Mouse (Mus musculus): ENCODE results near the gene Tmem204. TPM values are rescaled to one million over a fixed set of nuclear protein-coding genes. Genes with fewer than 3 reads are reported as not detected.

Gene Tmem204
- polyA plus RNA-seq, 1 experiment, result 0.70 TPM

- H3K9ac ChIP-seq (ENCODE audit: low read depth, poor library complexity, severe bottlenecking), result no peak overlapping the region
- H3K9me3 ChIP-seq (replicated peaks; ENCODE audit: control insufficient read depth, insufficient read depth, low read length, poor library complexity, severe bottlenecking), result no peaks in the 10 kb centered on the region
- H3K27me3 ChIP-seq (ENCODE audit: control insufficient read depth, insufficient read depth, low read length, poor library complexity, severe bottlenecking), result no peaks in the 10 kb centered on the region
- H3K4me3 ChIP-seq (ENCODE audit: low read depth, low read length), result no peak overlapping the region
- no peak for TF ChIP-seq POLR2A (IDR thresholded peaks at IDR 0.05; ENCODE audit: insufficient read depth, low read length)
- TF ChIP-seq CTCF (IDR thresholded peaks at IDR 0.05; ENCODE audit: low read depth, low read length), result no peak
- TF ChIP-seq EP300 (IDR thresholded peaks at IDR 0.05; ENCODE audit: insufficient read depth, low read depth, low read length), result no peak
- no peak overlapping the region for H3K27ac ChIP-seq (ENCODE audit: insufficient read depth, low read length)
- H3K4me1 ChIP-seq (ENCODE audit: control insufficient read depth, insufficient read depth, low read length), result no peaks in the 10 kb centered on the region
- no peaks in the 10 kb centered on the region for H3K36me3 ChIP-seq (ENCODE audit: control insufficient read depth, insufficient read depth, low read length, poor library complexity, severe bottlenecking)
Measured at GRCm38 (mm10) chr17:25068690-25069089, 14.7 kb downstream of the Tmem204 start.

GRCm38 (mm10) chr17:25067442-25067851 is 15.9 kb downstream of the Tmem204 start:
- no peak overlapping the region for H3K27ac ChIP-seq (ENCODE audit: insufficient read depth, low read length)
- no peak overlapping the region for H3K4me3 ChIP-seq (ENCODE audit: low read depth, low read length)
- H3K4me1 ChIP-seq (ENCODE audit: control insufficient read depth, insufficient read depth, low read length), result no peaks in the 10 kb centered on the region
- no peaks in the 10 kb centered on the region for H3K27me3 ChIP-seq (ENCODE audit: control insufficient read depth, insufficient read depth, low read length, poor library complexity, severe bottlenecking)
- no peaks in the 10 kb centered on the region for H3K36me3 ChIP-seq (ENCODE audit: control insufficient read depth, insufficient read depth, low read length, poor library complexity, severe bottlenecking)
- TF ChIP-seq CTCF (IDR thresholded peaks at IDR 0.05; ENCODE audit: low read depth, low read length) (no peak), POLR2A (IDR thresholded peaks at IDR 0.05; ENCODE audit: insufficient read depth, low read length) (no peak), EP300 (IDR thresholded peaks at IDR 0.05; ENCODE audit: insufficient read depth, low read depth, low read length) (no peak)
- no peaks in the 10 kb centered on the region for H3K9me3 ChIP-seq (replicated peaks; ENCODE audit: control insufficient read depth, insufficient read depth, low read length, poor library complexity, severe bottlenecking)
- no peak overlapping the region for H3K9ac ChIP-seq (ENCODE audit: low read depth, poor library complexity, severe bottlenecking)

DNA sequence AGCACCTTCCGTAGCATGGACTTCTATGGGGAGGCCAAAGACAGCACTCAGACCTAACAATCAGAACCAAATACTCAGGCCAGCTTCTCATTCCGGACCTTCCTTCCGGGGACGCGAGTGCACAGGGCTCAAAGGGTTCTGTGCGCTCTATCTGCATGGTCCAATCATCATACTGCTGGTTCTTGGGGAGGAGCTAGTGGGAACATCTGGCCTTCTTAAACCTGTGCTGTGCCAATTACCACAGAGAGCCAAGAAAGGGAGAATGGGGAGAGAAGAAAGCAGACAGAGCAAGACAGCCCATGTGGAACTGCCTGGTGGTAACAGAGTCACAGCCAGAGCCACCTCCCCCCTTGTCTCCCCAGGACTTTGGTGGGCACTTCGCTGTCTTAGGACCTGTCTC is 16.8 kb downstream of the Tmem204 start:
- TF ChIP-seq POLR2A (IDR thresholded peaks at IDR 0.05; ENCODE audit: insufficient read depth, low read length) (no peak), EP300 (IDR thresholded peaks at IDR 0.05; ENCODE audit: insufficient read depth, low read depth, low read length) (no peak), CTCF (IDR thresholded peaks at IDR 0.05; ENCODE audit: low read depth, low read length) (no peak)
- Histone ChIP-seq H3K27me3 (ENCODE audit: control insufficient read depth, insufficient read depth, low read length, poor library complexity, severe bottlenecking) (no peaks in the 10 kb centered on the region), H3K9ac (ENCODE audit: low read depth, poor library complexity, severe bottlenecking) (no peak overlapping the region), H3K27ac (ENCODE audit: insufficient read depth, low read length) (no peak overlapping the region), H3K4me1 (ENCODE audit: control insufficient read depth, insufficient read depth, low read length) (no peaks in the 10 kb centered on the region), H3K9me3 (replicated peaks; ENCODE audit: control insufficient read depth, insufficient read depth, low read length, poor library complexity, severe bottlenecking) (no peaks in the 10 kb centered on the region), H3K4me3 (ENCODE audit: low read depth, low read length) (no peak overlapping the region), H3K36me3 (ENCODE audit: control insufficient read depth, insufficient read depth, low read length, poor library complexity, severe bottlenecking) (no peaks in the 10 kb centered on the region)

DNA sequence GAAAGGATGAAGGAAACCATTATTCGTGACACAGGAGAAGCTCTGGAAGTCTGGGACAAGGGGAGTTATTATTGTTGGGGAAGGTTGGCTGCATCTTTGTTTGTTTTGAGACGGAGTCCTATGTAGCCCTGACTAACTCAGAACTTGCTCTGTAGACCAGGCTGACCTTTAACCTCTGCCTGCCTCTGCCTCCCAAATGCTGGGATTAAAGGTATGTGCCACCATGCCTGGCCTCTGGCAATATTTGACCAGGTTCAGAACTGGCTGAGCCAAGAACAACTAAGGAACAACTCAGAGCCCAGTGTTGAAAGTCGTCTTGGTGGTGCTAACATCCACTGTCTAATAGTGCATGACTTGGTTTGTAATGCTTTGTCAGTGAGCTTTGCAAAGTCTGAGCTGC is 18.2 kb downstream of the Tmem204 start:
- no peaks in the 10 kb centered on the region for H3K4me1 ChIP-seq (ENCODE audit: control insufficient read depth, insufficient read depth, low read length)
- H3K4me3 ChIP-seq (ENCODE audit: low read depth, low read length), result no peak overlapping the region
- no peak overlapping the region for H3K9ac ChIP-seq (ENCODE audit: low read depth, poor library complexity, severe bottlenecking)
- TF ChIP-seq CTCF (IDR thresholded peaks at IDR 0.05; ENCODE audit: low read depth, low read length), result no peak
- no peak for TF ChIP-seq POLR2A (IDR thresholded peaks at IDR 0.05; ENCODE audit: insufficient read depth, low read length)
- TF ChIP-seq EP300 (IDR thresholded peaks at IDR 0.05; ENCODE audit: insufficient read depth, low read depth, low read length), result no peak
- H3K9me3 ChIP-seq (replicated peaks; ENCODE audit: control insufficient read depth, insufficient read depth, low read length, poor library complexity, severe bottlenecking), result no peaks in the 10 kb centered on the region
- H3K27ac ChIP-seq (ENCODE audit: insufficient read depth, low read length), result no peak overlapping the region
- H3K27me3 ChIP-seq (ENCODE audit: control insufficient read depth, insufficient read depth, low read length, poor library complexity, severe bottlenecking), result no peaks in the 10 kb centered on the region
- H3K36me3 ChIP-seq (ENCODE audit: control insufficient read depth, insufficient read depth, low read length, poor library complexity, severe bottlenecking), result no peaks in the 10 kb centered on the region

DNA sequence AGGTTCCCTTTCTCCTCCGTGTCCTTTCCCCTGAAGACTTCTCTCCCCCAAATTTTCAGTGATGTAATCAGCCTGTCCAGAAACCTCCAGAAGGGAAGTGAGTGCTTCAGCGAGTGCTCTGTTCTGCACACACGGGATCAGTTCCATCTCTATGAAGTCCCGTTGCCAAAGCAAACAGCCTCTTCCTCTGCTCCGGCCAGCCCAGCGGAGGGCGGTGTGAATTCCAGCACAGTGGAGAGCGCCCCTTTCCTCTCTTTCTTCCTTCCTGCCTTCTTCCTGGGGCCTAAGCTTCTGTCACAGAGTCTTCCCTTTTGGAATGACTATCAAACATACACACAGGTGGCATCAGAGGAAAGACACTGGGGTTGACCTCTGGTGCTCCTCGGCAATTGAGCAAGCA is 19.0 kb downstream of the Tmem204 start:
- no peak overlapping the region for H3K4me3 ChIP-seq (ENCODE audit: low read depth, low read length)
- H3K4me1 ChIP-seq (ENCODE audit: control insufficient read depth, insufficient read depth, low read length), result no peaks in the 10 kb centered on the region
- no peak overlapping the region for H3K9ac ChIP-seq (ENCODE audit: low read depth, poor library complexity, severe bottlenecking)
- no peaks in the 10 kb centered on the region for H3K27me3 ChIP-seq (ENCODE audit: control insufficient read depth, insufficient read depth, low read length, poor library complexity, severe bottlenecking)
- TF ChIP-seq EP300 (IDR thresholded peaks at IDR 0.05; ENCODE audit: insufficient read depth, low read depth, low read length) (no peak), POLR2A (IDR thresholded peaks at IDR 0.05; ENCODE audit: insufficient read depth, low read length) (no peak), CTCF (IDR thresholded peaks at IDR 0.05; ENCODE audit: low read depth, low read length) (no peak)
- H3K9me3 ChIP-seq (replicated peaks; ENCODE audit: control insufficient read depth, insufficient read depth, low read length, poor library complexity, severe bottlenecking), result no peaks in the 10 kb centered on the region
- H3K36me3 ChIP-seq (ENCODE audit: control insufficient read depth, insufficient read depth, low read length, poor library complexity, severe bottlenecking), result no peaks in the 10 kb centered on the region
- no peak overlapping the region for H3K27ac ChIP-seq (ENCODE audit: insufficient read depth, low read length)

DNA sequence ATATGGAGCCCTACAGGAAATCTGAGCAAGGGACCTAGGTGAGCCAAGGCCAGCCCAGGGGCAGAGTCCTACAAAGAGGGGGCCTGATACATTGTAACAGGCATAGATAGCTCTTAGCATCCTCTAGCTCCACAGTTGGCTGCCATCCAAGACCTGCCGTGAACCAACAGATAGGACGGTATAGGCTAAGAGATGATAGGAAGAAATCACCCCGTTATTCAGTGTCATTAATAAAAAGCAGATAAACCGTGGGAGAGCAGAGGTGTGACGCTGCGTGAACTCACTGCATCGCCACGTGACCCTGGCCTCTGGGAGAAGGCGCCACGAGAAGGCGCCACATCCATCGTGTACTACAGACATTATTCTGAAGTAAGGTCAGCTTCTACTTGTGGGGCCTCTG is 19.5 kb downstream of the Tmem204 start:
- Histone ChIP-seq H3K36me3 (ENCODE audit: control insufficient read depth, insufficient read depth, low read length, poor library complexity, severe bottlenecking) (no peaks in the 10 kb centered on the region), H3K4me1 (ENCODE audit: control insufficient read depth, insufficient read depth, low read length) (no peaks in the 10 kb centered on the region), H3K9me3 (replicated peaks; ENCODE audit: control insufficient read depth, insufficient read depth, low read length, poor library complexity, severe bottlenecking) (no peaks in the 10 kb centered on the region), H3K27me3 (ENCODE audit: control insufficient read depth, insufficient read depth, low read length, poor library complexity, severe bottlenecking) (no peaks in the 10 kb centered on the region), H3K27ac (ENCODE audit: insufficient read depth, low read length) (no peak overlapping the region), H3K9ac (ENCODE audit: low read depth, poor library complexity, severe bottlenecking) (no peak overlapping the region), H3K4me3 (ENCODE audit: low read depth, low read length) (no peak overlapping the region)
- no peak for TF ChIP-seq CTCF (IDR thresholded peaks at IDR 0.05; ENCODE audit: low read depth, low read length)
- no peak for TF ChIP-seq EP300 (IDR thresholded peaks at IDR 0.05; ENCODE audit: insufficient read depth, low read depth, low read length)
- TF ChIP-seq POLR2A (IDR thresholded peaks at IDR 0.05; ENCODE audit: insufficient read depth, low read length), result no peak

Measured in ES-Bruce4 (cell line).